Mouse (Mus musculus) hindbrain, embryonic 12.5 days (tissue): ENCODE results near the gene L3mbtl2. TPM values are rescaled to one million over a fixed set of nuclear protein-coding genes. Genes with fewer than 3 reads are reported as not detected.

Source experiments
- ATAC-seq: fragments of 200-750 bp; cut with Nextera tagmentation; 2 replicates; pipeline ENCODE4 v1.8.0; 2017; ENCODE audit warnings: moderate TSS enrichment; ENCODE audit not compliant: low FRiP score
- H3K27ac ChIP-seq: fragments of 300-500 bp; sonication (generic); 2 replicates; pipeline ENCODE4 v1.5.1; 2016; ENCODE audit warnings: mild to moderate bottlenecking
- H3K27me3 ChIP-seq: fragments of 300-500 bp; sonication (generic); 2 replicates; pipeline ENCODE4 v1.6.1; 2016; ENCODE audit warnings: mild to moderate bottlenecking
- H3K36me3 ChIP-seq: fragments of 300-500 bp; sonication (generic); 2 replicates; pipeline ENCODE4 v1.6.1; 2016; ENCODE audit warnings: mild to moderate bottlenecking
- H3K4me1 ChIP-seq: fragments of 300-500 bp; sonication (generic); 2 replicates; pipeline ENCODE4 v1.6.1; 2016
- H3K4me2 ChIP-seq: fragments of 300-500 bp; sonication (generic); replicated peaks from 2 replicates; pipeline ENCODE4 v1.6.1; 2016; ENCODE audit warnings: mild to moderate bottlenecking
- H3K4me3 ChIP-seq: fragments of 300-500 bp; sonication (generic); 2 replicates; pipeline ENCODE4 v1.5.1; 2016; ENCODE audit warnings: mild to moderate bottlenecking
- H3K9ac ChIP-seq: fragments of 300-500 bp; sonication (generic); 2 replicates; pipeline ENCODE4 v1.6.1; 2016; ENCODE audit warnings: mild to moderate bottlenecking, moderate library complexity
- H3K9me3 ChIP-seq: fragments of 300-500 bp; sonication (generic); replicated peaks from 2 replicates; pipeline ENCODE4 v1.6.1; 2016; ENCODE audit warnings: mild to moderate bottlenecking
- WGBS: fragments of 180-500 bp; shearing (Covaris S2); methylation state at CpG from one replicate; pipeline ENCODE4 v1.1.7; 2016; 5-methylcytosine and 5-hydroxymethylcytosine counted together
- polyA plus RNA-seq: library from polyadenylated mRNA; unstranded; fragments of >200 nt; fragmentation: Nextera tagmentation; extraction: Ambion mirVana; gene quantifications from 2 replicates; pipeline ENCODE4 v1.2.1, GENCODE M21; 2016

Gene L3mbtl2
- polyA plus RNA-seq, 1 experiment from 2014 or later: 29.6 TPM

DNA sequence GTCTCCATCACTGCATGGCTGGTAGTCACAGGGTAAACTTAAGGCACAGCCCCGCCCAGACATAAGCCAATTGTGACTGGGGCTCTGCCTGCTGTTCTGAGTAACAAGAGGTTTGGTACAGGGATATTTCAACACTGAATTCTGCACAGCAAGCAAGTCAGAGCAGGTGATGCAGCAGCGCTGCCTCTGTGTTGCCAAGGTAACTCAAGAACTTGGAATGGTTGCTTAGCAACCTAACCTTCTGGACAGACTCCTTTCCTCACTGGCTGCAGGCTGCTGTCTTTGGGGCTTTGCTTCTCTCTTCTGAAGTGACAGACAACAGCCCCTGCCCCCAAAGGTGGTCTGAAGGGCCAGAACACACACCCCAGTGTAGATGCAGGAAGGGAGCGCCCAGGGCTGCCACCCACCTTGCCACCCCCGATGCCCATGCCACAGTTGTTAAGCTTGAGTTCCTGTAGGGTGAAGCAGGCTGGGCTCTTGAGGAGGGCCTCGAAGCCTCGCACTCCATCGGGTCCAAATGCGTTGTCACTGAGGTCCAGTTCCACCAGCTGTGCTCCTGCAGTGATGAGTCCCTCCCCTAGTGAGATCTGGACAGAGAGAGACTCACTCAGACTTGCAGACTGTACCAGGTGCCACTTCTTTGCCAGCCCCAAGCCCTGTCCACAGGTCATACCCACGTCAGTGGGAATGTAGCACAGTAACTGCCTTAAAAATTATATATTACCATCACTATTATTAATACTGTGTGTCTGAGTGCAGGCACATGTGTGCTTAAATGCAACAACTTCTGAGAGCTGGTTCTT lies 54.8 kb downstream of the L3mbtl2 start:
- Histone ChIP-seq H3K27me3 (no peaks in the 10 kb centered on the region), H3K27ac (peak overlapping the region; percentile 67), H3K9ac (no peak overlapping the region; the same call in 1 of the 2 replicates), H3K4me3 (no peak overlapping the region), H3K36me3 (peaks cover 93% of the 10 kb centered on the region), H3K4me1 (peaks cover 7% of the 10 kb centered on the region; the same call in 1 of the 2 replicates), H3K4me2 (no peak overlapping the region), H3K9me3 (no peaks in the 10 kb centered on the region)
- ATAC-seq: no peak; the same call in 1 of the 2 replicates
- 90% methylated on average over 9 of the region's 9 CpGs for WGBS

DNA sequence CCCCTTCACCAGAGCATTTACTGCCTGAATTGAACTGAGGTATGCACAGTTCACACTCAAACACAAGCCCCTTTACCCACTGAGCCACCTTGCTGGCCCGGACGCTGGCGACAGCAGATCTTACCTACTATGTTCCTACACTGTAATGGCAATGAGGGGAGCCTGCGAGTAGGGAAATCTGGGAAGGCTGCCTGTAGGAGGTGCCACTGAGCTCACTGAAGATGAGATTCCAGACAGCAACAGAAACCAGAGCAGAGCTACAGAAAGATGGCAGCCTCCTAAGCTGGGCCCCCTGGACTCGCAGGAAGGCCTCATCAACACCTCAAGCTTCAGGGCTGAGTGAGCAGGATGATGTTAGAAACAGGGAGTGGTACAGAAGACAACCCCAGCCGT lies 55.4 kb downstream of the L3mbtl2 start:
- Histone ChIP-seq H3K27me3 (no peaks in the 10 kb centered on the region), H3K4me3 (no peak overlapping the region), H3K27ac (peak overlapping the region; percentile 67; the same call in 1 of the 2 replicates), H3K4me2 (no peak overlapping the region), H3K4me1 (peaks cover 7% of the 10 kb centered on the region; the same call in 1 of the 2 replicates), H3K9me3 (no peaks in the 10 kb centered on the region), H3K9ac (no peak overlapping the region), H3K36me3 (peaks cover 92% of the 10 kb centered on the region)
- no peak for ATAC-seq
- WGBS: 90% methylated on average over 6 of the region's 6 CpGs

DNA sequence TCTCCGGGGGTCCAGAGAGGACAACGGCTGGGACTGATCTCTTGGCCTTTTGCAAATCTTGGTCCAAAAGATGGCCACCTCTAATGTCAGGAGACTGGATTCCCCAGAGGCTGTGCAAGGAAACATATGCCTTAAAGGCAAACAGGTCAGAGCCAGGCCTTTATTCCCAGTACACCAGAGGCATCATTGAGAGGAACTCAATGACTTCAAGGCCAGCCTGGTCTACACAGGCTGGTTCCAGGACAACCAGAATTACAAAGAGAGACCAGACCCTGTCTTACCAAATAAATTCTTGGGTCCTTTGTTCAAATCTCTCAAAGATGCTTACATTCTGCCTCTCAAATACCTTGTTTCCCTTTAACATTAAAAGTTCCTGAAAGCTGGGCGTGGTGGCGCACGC lies 58.7 kb downstream of the L3mbtl2 start:
- ATAC-seq: no peak
- Histone ChIP-seq H3K4me3 (no peak overlapping the region), H3K27me3 (no peaks in the 10 kb centered on the region), H3K4me1 (peaks cover 11% of the 10 kb centered on the region; the same call in 1 of the 2 replicates), H3K9me3 (no peaks in the 10 kb centered on the region), H3K27ac (no peak overlapping the region), H3K4me2 (no peak overlapping the region), H3K9ac (no peak overlapping the region), H3K36me3 (peaks cover 75% of the 10 kb centered on the region)
- 94% methylated on average over 5 of the region's 5 CpGs for WGBS

DNA sequence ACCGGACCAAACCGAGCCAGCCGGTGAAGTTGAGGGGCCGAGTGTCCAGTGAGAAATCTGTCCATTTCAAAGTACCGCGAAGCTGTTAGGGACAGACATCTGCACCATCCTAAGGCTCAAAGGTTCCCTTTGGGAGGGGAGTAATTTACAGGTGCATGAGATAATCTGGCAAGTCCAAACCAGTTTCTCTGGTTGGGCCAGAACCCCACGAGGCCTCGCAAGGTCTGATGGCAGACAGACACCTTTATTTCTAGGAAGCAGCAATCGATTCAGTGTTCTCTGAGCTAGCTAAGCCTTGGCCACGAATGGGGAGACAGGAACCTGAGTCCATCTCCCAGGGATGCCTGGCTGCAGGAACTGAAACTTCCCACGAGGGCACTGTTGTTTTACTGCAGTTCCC lies 60.0 kb downstream of the L3mbtl2 start:
- no peak overlapping the region for H3K9ac ChIP-seq

DNA sequence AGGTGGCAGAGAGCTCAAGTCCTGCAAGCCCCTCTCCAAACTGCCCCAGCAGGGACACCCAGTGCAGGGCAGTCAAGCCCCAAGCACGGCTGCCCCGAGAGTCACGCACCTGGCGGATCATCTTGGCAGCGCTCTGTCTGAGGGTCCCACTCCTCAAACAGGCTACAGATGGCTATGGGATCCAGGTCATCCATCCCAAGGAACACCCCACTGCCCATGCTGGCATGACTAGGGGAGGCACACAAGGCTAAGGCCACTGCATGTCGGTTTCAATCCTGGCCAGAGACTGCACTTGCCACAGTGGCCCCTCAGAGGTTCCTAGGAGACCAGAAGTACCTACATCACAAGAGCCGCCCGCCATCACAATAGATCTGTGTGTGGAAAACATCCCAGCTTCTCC lies 62.3 kb downstream of the L3mbtl2 start:
- no peak overlapping the region for H3K27ac ChIP-seq
- H3K9ac ChIP-seq: no peak overlapping the region
- peaks cover 21% of the 10 kb centered on the region for H3K4me1 ChIP-seq
- peaks cover 40% of the 10 kb centered on the region for H3K36me3 ChIP-seq
- 98% methylated on average over 8 of the region's 8 CpGs for WGBS
- H3K4me3 ChIP-seq: no peak overlapping the region
- H3K4me2 ChIP-seq: no peak overlapping the region
- ATAC-seq: no peak
- H3K27me3 ChIP-seq: no peaks in the 10 kb centered on the region
- H3K9me3 ChIP-seq: no peaks in the 10 kb centered on the region

More for the DNA sequence above, 60.0 kb downstream of the L3mbtl2 start:
- 94% methylated on average over 11 of the region's 11 CpGs for WGBS
- H3K4me3 ChIP-seq: no peak overlapping the region
- H3K4me1 ChIP-seq: peaks cover 18% of the 10 kb centered on the region
- no peak overlapping the region for H3K27ac ChIP-seq
- no peak for ATAC-seq
- H3K36me3 ChIP-seq: peaks cover 62% of the 10 kb centered on the region
- no peaks in the 10 kb centered on the region for H3K27me3 ChIP-seq
- H3K4me2 ChIP-seq: no peak overlapping the region
- no peaks in the 10 kb centered on the region for H3K9me3 ChIP-seq

DNA sequence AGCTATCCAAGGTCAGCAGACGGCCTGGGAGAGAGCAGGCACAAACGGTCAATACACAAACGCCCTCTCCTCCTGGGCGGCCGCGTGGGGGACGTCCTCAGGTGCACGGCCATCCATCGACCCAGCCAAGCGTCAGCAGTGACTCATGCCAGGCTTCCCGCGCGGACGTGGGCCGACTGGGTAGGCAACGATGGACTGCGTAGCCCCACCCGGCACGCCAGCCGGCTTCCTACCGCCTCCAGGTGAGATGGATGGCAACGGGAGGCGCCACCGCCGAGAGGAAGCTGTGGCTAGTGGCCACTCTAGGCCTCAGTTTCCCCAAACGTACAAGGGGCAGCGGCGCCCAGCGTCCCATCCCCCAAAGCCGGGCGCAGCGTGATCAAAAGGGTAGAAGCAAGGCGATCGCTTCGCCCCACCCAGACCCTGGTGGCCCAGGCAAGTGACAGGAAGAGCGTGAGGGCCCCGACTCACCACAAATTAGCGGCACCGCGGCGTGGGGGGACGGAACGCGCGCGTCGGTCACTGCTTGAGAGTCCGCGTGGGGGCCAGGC lies 65.6 kb downstream of the L3mbtl2 start:
- peaks cover 8% of the 10 kb centered on the region for H3K36me3 ChIP-seq
- peak overlapping the region; percentile 82 for H3K27ac ChIP-seq
- peak overlapping the region; percentile 97 for H3K4me3 ChIP-seq
- peak; percentile 1; the same call in 1 of the 2 replicates for ATAC-seq
- H3K4me2 ChIP-seq: peak overlapping the region; percentile 97
- peaks cover 21% of the 10 kb centered on the region for H3K4me1 ChIP-seq
- H3K9me3 ChIP-seq: no peaks in the 10 kb centered on the region
- no peaks in the 10 kb centered on the region for H3K27me3 ChIP-seq
- H3K9ac ChIP-seq: peak overlapping the region; percentile 97
- WGBS: under 1% methylated on average over 49 of the region's 49 CpGs

DNA sequence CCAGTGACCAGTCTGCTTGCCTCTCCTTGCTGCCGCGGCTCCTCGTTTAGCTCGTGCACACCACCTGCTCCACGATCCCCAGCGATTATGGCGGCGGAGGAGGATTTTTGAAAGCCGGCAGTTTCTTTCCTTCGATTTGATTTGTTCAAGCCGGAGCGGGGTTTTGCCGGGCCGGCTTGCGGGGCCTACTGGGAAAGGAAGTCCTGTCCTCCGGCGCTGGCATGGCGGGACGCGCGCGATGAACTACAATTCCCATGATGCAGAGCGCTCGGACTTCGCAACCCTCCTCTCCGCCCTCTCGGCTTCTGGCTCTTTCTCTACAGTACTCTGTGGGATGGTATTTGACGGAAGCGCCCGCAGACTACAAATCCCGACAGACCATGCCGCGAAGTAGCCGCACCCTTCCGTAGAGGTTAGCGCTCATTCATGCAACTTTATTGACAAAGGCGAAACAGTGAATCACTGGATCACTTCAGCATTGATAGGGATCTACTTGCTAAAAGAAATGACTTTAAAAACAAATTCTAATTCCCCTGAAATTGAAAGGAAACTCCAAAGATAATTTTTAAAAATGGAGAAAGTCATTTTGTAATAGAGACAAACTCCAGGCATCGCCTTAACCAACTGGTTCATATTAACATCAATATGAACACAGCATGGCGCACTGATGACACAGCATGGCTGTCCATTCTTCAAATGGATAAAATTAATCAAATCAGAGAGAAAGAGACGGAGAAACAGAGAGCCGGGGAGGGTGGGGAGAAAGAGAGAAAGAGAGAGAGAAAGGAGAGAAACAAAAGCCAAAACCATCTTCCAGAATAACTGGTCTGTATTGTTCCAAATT lies 66.3 kb downstream of the L3mbtl2 start:
- 4% methylated on average over 41 of the region's 41 CpGs for WGBS
- peaks cover 21% of the 10 kb centered on the region for H3K4me1 ChIP-seq
- peak overlapping the region; percentile 82 for H3K27ac ChIP-seq

DNA sequence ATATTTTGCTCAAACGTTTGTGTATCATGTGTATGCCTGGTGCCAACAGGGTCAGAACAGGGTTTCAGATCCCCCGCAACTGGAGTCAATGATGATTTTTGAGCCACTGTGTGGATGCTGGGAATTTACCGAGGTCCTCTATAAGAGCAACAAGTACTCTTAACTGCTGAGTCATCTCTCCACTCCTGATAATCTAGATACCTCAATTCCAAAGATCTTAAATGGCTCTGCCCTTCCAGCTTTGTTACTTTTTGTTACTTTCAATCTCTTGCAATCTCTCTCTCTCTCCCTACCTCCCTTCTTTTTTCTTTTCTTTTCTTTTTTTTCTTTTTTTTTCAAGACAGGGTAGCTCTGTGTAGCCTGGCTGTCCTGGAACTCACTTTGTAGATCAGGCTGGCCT lies 71.4 kb downstream of the L3mbtl2 start:
- 57% methylated on average over 3 of the region's 3 CpGs for WGBS
- Histone ChIP-seq H3K36me3 (no peaks in the 10 kb centered on the region), H3K27me3 (no peaks in the 10 kb centered on the region), H3K4me1 (no peaks in the 10 kb centered on the region), H3K9ac (no peak overlapping the region), H3K4me2 (no peak overlapping the region), H3K9me3 (no peaks in the 10 kb centered on the region), H3K27ac (no peak overlapping the region), H3K4me3 (no peak overlapping the region)
- no peak for ATAC-seq

More for the DNA sequence above, 66.3 kb downstream of the L3mbtl2 start:
- Histone ChIP-seq H3K27me3 (no peaks in the 10 kb centered on the region), H3K9me3 (no peaks in the 10 kb centered on the region), H3K4me3 (peak overlapping the region; percentile 97), H3K9ac (peak overlapping the region; percentile 97), H3K36me3 (peaks cover 6% of the 10 kb centered on the region; the same call in 1 of the 2 replicates), H3K4me2 (peak overlapping the region; percentile 97)
- ATAC-seq: peak; percentile 99

Other genes with a start within 250 kb of the L3mbtl2 start
- gene Rbx1, start 197.6 kb upstream of the L3mbtl2 start, polyA plus RNA-seq: 465 and 485 TPM in 2 replicates
- 30.4 and 33.8 TPM in 2 replicates for gene Ep300, start 78.5 kb upstream of the L3mbtl2 start, polyA plus RNA-seq
- gene Chadl, start 33.4 kb downstream of the L3mbtl2 start, polyA plus RNA-seq: 8.4 and 9.0 TPM in 2 replicates
- 51.6 and 52.1 TPM in 2 replicates for gene Zc3h7b, start 81.2 kb downstream of the L3mbtl2 start, polyA plus RNA-seq
- gene Rangap1, start 81.6 kb downstream of the L3mbtl2 start, polyA plus RNA-seq: 131 and 134 TPM in 2 replicates
- 30.0 and 31.9 TPM in 2 replicates for gene Tef, start 138.5 kb downstream of the L3mbtl2 start, polyA plus RNA-seq
- gene Tob2, start 194.9 kb downstream of the L3mbtl2 start, polyA plus RNA-seq: 20.4 and 21.2 TPM in 2 replicates
- gene Phf5a, start 208.0 kb downstream of the L3mbtl2 start, polyA plus RNA-seq: 102 and 115 TPM in 2 replicates
- 193 TPM in 2 replicates for gene Aco2, start 208.4 kb downstream of the L3mbtl2 start, polyA plus RNA-seq